Comparison of ENCODE assay signal across 20 mouse cellular contexts in the genomic region with DNA sequence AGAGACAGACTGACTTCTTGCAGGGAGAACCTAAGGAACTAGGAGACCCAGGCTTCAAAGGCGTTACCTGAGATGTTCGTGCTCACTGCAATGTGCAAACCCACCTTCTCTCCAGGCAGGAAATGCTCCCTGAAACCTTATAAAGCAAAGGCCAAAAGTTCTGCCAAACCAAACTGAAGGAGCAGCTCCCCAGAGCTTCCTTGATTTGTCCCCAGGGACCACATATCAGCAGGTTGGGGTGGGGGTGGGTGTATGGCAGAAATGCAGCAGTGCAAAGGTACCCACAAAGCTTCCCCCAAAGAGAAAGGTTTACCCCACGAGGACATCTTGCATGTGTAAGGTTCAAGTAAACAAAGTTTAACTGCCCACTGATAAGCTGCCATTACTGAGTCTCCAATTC.
A peak's percentile ranks its signal among the peaks of the same experiment; 100 is the strongest.
DNase-seq lines count a peak whose midpoint lies in the region; ATAC-seq lines count a peak whose summit lies in the region.
"Had no signal": no experiment of that assay in that cellular context is flagged by ENCODE, and none has a peak within 500 bp of the region (broad histone marks: within the 10 kb centered on the region; RNA-seq: fewer than 3 reads in every experiment).

No protein-coding gene starts in this region.

- DNase-seq in heart, postnatal 25 days (ENCODE audit: low spot score), result no peak
- DNase-seq in limb, embryonic 10.5 days (ENCODE audit: low spot score), result no peak
- no peak for DNase-seq in kidney, postnatal 36 days
- DNase-seq in ovary, postnatal 14 days (ENCODE audit: low spot score), result no peak
- DNase-seq: cerebellum, adult 8-10 months; gastrocnemius, postnatal 36 days; kidney, adult 18-20 months; layer of hippocampus, postnatal 36 days; right cerebral cortex, postnatal 14 days; thymus, postnatal 36 days had no signal

- H3K4me3 ChIP-seq in heart, embryonic 16.5 days (ENCODE audit: low read length), result no peak overlapping the region
- H3K4me3 ChIP-seq in megakaryocyte, embryonic 14.5 days (replicated peaks), result peak overlapping the region; percentile 83
- H3K4me3 ChIP-seq in limb, embryonic 10.5 days, result no peak overlapping the region
- H3K4me3 ChIP-seq: embryonic facial prominence, embryonic 12.5 days; erythroblast, embryonic 14.5 days; forebrain, embryonic 13.5 days; layer of hippocampus, adult 2 months; midbrain, embryonic 13.5 days had no signal

- no peaks in the 10 kb centered on the region for H3K36me3 ChIP-seq in heart, embryonic 16.5 days (ENCODE audit: control insufficient read depth, insufficient read depth)
- no peaks in the 10 kb centered on the region for H3K36me3 ChIP-seq in megakaryocyte, embryonic 14.5 days (replicated peaks; ENCODE audit: low read length)
- H3K36me3 ChIP-seq in limb, embryonic 10.5 days, result no peaks in the 10 kb centered on the region
- H3K36me3 ChIP-seq: embryonic facial prominence, embryonic 12.5 days; midbrain, embryonic 13.5 days had no signal

- intact Hi-C loops in heart, postnatal 25 days (cut with DNase I), result no loop called here

- H3K9ac ChIP-seq in heart, embryonic 16.5 days (ENCODE audit: low read length), result no peak overlapping the region
- H3K9ac ChIP-seq: embryonic facial prominence, embryonic 12.5 days; forebrain, embryonic 13.5 days; midbrain, embryonic 13.5 days had no signal

- 50% methylated on average over 3 of the region's 3 CpGs for WGBS in heart, embryonic 16.5 days
- WGBS in limb, embryonic 10.5 days, result 43% methylated on average over 3 of the region's 3 CpGs

- ATAC-seq in heart, embryonic 16.5 days (replicated peaks; ENCODE audit: extremely low read depth, insufficient read depth, low FRiP score), result no peak
- no peak for ATAC-seq in megakaryocyte, adult 5-6 weeks (ENCODE audit: poor library complexity, severe bottlenecking)
- ATAC-seq: forebrain, embryonic 13.5 days; hindbrain, embryonic 16.5 days; midbrain, embryonic 13.5 days had no signal

- no peak overlapping the region for H3K4me2 ChIP-seq in heart, embryonic 16.5 days (ENCODE audit: low read depth, low read length)
- H3K4me2 ChIP-seq: embryonic facial prominence, embryonic 12.5 days; forebrain, embryonic 13.5 days; midbrain, embryonic 13.5 days had no signal

- peaks cover 16% of the 10 kb centered on the region for H3K4me1 ChIP-seq in heart, embryonic 16.5 days (ENCODE audit: control insufficient read depth, insufficient read depth, low read length)
- H3K4me1 ChIP-seq in megakaryocyte, embryonic 14.5 days, result peaks cover 35% of the 10 kb centered on the region
- peaks cover 43% of the 10 kb centered on the region for H3K4me1 ChIP-seq in limb, embryonic 10.5 days
- H3K4me1 ChIP-seq: forebrain, embryonic 13.5 days had no signal

- peak overlapping the region; percentile 26; the same call in 1 of the 2 replicates for H3K27ac ChIP-seq in heart, embryonic 16.5 days (ENCODE audit: low read length)
- 0 out of 2 replicates have a peak overlapping the region, but pooled peaks have one; percentile 19 for H3K27ac ChIP-seq in limb, embryonic 10.5 days
- H3K27ac ChIP-seq: embryonic facial prominence, embryonic 12.5 days; forebrain, embryonic 13.5 days; kidney, postnatal 0 days; layer of hippocampus, adult 2 months; midbrain, embryonic 13.5 days had no signal

- H3K27me3 ChIP-seq in heart, embryonic 16.5 days (ENCODE audit: control insufficient read depth, insufficient read depth, low read length), result no peaks in the 10 kb centered on the region
- no peaks in the 10 kb centered on the region for H3K27me3 ChIP-seq in megakaryocyte, embryonic 14.5 days (replicated peaks)
- H3K27me3 ChIP-seq in limb, embryonic 10.5 days (ENCODE audit: low read depth, poor library complexity, severe bottlenecking), result peaks cover 61% of the 10 kb centered on the region
- H3K27me3 ChIP-seq: embryonic facial prominence, embryonic 12.5 days; forebrain, embryonic 13.5 days; midbrain, embryonic 13.5 days had no signal

- no peaks in the 10 kb centered on the region for H3K9me3 ChIP-seq in heart, embryonic 16.5 days (replicated peaks; ENCODE audit: control insufficient read depth, low read length)
- no peaks in the 10 kb centered on the region for H3K9me3 ChIP-seq in megakaryocyte, embryonic 14.5 days
- H3K9me3 ChIP-seq in limb, embryonic 10.5 days (replicated peaks), result no peaks in the 10 kb centered on the region
- H3K9me3 ChIP-seq: embryonic facial prominence, embryonic 12.5 days; forebrain, embryonic 13.5 days; midbrain, embryonic 13.5 days had no signal
